Mouse (Mus musculus): Measurements from ENCODE around the gene Styx. TPM values are rescaled to one million over a fixed set of nuclear protein-coding genes. Genes with fewer than 3 reads are reported as not detected.

The Styx gene
- 21.9 and 23.3 TPM in 2 replicates for polyA plus RNA-seq (2012; rRNA removed)
- 74.1 and 88.7 TPM in 2 replicates for polyA plus RNA-seq (2014; fragmentation: Nextera tagmentation; extraction: Ambion mirVana)

- ATAC-seq (ENCODE audit: low FRiP score, low read depth) (peak; percentile 94), DNase-seq (ENCODE audit: low spot score) (peak; percentile 86)
- H3K4me3 ChIP-seq (replicated peaks; ENCODE audit: low read length): peak within 1 kb of the TSS; percentile 80
- TF ChIP-seq POLR2A (IDR thresholded peaks at IDR 0.05; ENCODE audit: borderline replicate concordance, extremely low read depth, insufficient read depth, insufficient read length): 0 out of 2 replicates have a peak, but pooled peaks have one; percentile 74
- H3K27me3 ChIP-seq (ENCODE audit: control insufficient read depth, insufficient read depth, low read length): no peaks in the 10 kb centered on the region
- peaks cover 34% of the 10 kb centered on the region for H3K36me3 ChIP-seq (ENCODE audit: control insufficient read depth, insufficient read depth, low read length)
- H3K4me2 ChIP-seq (replicated peaks; ENCODE audit: low read depth, low read length, severe bottlenecking): peak within 1 kb of the TSS; percentile 60
- H3K9ac ChIP-seq (ENCODE audit: low read depth, low read length, severe bottlenecking): peak within 1 kb of the TSS; percentile 76
- peaks cover 6% of the 10 kb centered on the region for H3K4me1 ChIP-seq (ENCODE audit: control insufficient read depth, insufficient read depth, low read length)
- peak within 1 kb of the TSS; percentile 65 for H3K27ac ChIP-seq (replicated peaks; ENCODE audit: low read depth, low read length)
- WGBS: under 1% methylated on average over 44 of the region's 93 CpGs
- H3K9me3 ChIP-seq (ENCODE audit: control insufficient read depth, low read length): no peaks in the 10 kb centered on the region
Observed at GRCm38 (mm10) chr14:45350931-45351859, at the start of gene Styx. TSS of gene Styx (plus strand) at chr14:45351093.

GRCm38 (mm10) chr14:45303939-45304338 lies 47.0 kb upstream of the Styx start:
- DNase-seq (ENCODE audit: low spot score): no peak
- H3K4me1 ChIP-seq (ENCODE audit: control insufficient read depth, insufficient read depth, low read length): no peaks in the 10 kb centered on the region
- no peak for TF ChIP-seq POLR2A (IDR thresholded peaks at IDR 0.05; ENCODE audit: borderline replicate concordance, extremely low read depth, insufficient read depth, insufficient read length)
- 79% methylated on average over 4 of the region's 4 CpGs for WGBS
- H3K27ac ChIP-seq (replicated peaks; ENCODE audit: low read depth, low read length): no peak overlapping the region
- H3K4me2 ChIP-seq (replicated peaks; ENCODE audit: low read depth, low read length, severe bottlenecking): no peak overlapping the region
- no peak for ATAC-seq (ENCODE audit: low FRiP score, low read depth)
- no peak overlapping the region for H3K9ac ChIP-seq (ENCODE audit: low read depth, low read length, severe bottlenecking)
- no peaks in the 10 kb centered on the region for H3K27me3 ChIP-seq (ENCODE audit: control insufficient read depth, insufficient read depth, low read length)
- H3K9me3 ChIP-seq (ENCODE audit: control insufficient read depth, low read length): no peaks in the 10 kb centered on the region
- no peak overlapping the region for H3K4me3 ChIP-seq (replicated peaks; ENCODE audit: low read length)
- H3K36me3 ChIP-seq (ENCODE audit: control insufficient read depth, insufficient read depth, low read length): peaks cover 21% of the 10 kb centered on the region

- DNase-seq (ENCODE audit: low spot score): no peak
- Histone ChIP-seq H3K36me3 (ENCODE audit: control insufficient read depth, insufficient read depth, low read length) (peaks cover 16% of the 10 kb centered on the region), H3K9ac (ENCODE audit: low read depth, low read length, severe bottlenecking) (no peak overlapping the region), H3K27me3 (ENCODE audit: control insufficient read depth, insufficient read depth, low read length) (no peaks in the 10 kb centered on the region), H3K4me3 (replicated peaks; ENCODE audit: low read length) (no peak overlapping the region), H3K9me3 (ENCODE audit: control insufficient read depth, low read length) (no peaks in the 10 kb centered on the region), H3K27ac (replicated peaks; ENCODE audit: low read depth, low read length) (no peak overlapping the region), H3K4me1 (ENCODE audit: control insufficient read depth, insufficient read depth, low read length) (no peaks in the 10 kb centered on the region), H3K4me2 (replicated peaks; ENCODE audit: low read depth, low read length, severe bottlenecking) (no peak overlapping the region)
- ATAC-seq (ENCODE audit: low FRiP score, low read depth): no peak
- WGBS: 76% methylated on average over 4 of the region's 4 CpGs
- no peak for TF ChIP-seq POLR2A (IDR thresholded peaks at IDR 0.05; ENCODE audit: borderline replicate concordance, extremely low read depth, insufficient read depth, insufficient read length)
Observed at GRCm38 (mm10) chr14:45304389-45304788, 46.5 kb upstream of the Styx start.

GRCm38 (mm10) chr14:45305852-45306251 lies 45.0 kb upstream of the Styx start:
- Histone ChIP-seq H3K4me3 (replicated peaks; ENCODE audit: low read length) (no peak overlapping the region), H3K27ac (replicated peaks; ENCODE audit: low read depth, low read length) (no peak overlapping the region), H3K4me1 (ENCODE audit: control insufficient read depth, insufficient read depth, low read length) (no peaks in the 10 kb centered on the region), H3K9ac (ENCODE audit: low read depth, low read length, severe bottlenecking) (no peak overlapping the region), H3K9me3 (ENCODE audit: control insufficient read depth, low read length) (no peaks in the 10 kb centered on the region), H3K4me2 (replicated peaks; ENCODE audit: low read depth, low read length, severe bottlenecking) (no peak overlapping the region), H3K27me3 (ENCODE audit: control insufficient read depth, insufficient read depth, low read length) (no peaks in the 10 kb centered on the region), H3K36me3 (ENCODE audit: control insufficient read depth, insufficient read depth, low read length) (peaks cover 13% of the 10 kb centered on the region; the same call in 1 of the 2 replicates)
- DNase-seq (ENCODE audit: low spot score) (no peak), ATAC-seq (ENCODE audit: low FRiP score, low read depth) (no peak)
- WGBS: 89% methylated on average over 5 of the region's 5 CpGs
- no peak for TF ChIP-seq POLR2A (IDR thresholded peaks at IDR 0.05; ENCODE audit: borderline replicate concordance, extremely low read depth, insufficient read depth, insufficient read length)

GRCm38 (mm10) chr14:45307630-45308328 lies 43.1 kb upstream of the Styx start:
- H3K36me3 ChIP-seq (ENCODE audit: control insufficient read depth, insufficient read depth, low read length): 0 out of 2 replicates have a peak, but pooled peaks cover 7% of the 10 kb centered on the region
- no peak overlapping the region for H3K9ac ChIP-seq (ENCODE audit: low read depth, low read length, severe bottlenecking)
- WGBS: 88% methylated on average over 8 of the region's 8 CpGs
- TF ChIP-seq POLR2A (IDR thresholded peaks at IDR 0.05; ENCODE audit: borderline replicate concordance, extremely low read depth, insufficient read depth, insufficient read length): no peak
- no peak overlapping the region for H3K27ac ChIP-seq (replicated peaks; ENCODE audit: low read depth, low read length)
- H3K4me2 ChIP-seq (replicated peaks; ENCODE audit: low read depth, low read length, severe bottlenecking): no peak overlapping the region
- DNase-seq (ENCODE audit: low spot score) (no peak), ATAC-seq (ENCODE audit: low FRiP score, low read depth) (no peak)
- H3K9me3 ChIP-seq (ENCODE audit: control insufficient read depth, low read length): no peaks in the 10 kb centered on the region
- H3K27me3 ChIP-seq (ENCODE audit: control insufficient read depth, insufficient read depth, low read length): no peaks in the 10 kb centered on the region
- H3K4me3 ChIP-seq (replicated peaks; ENCODE audit: low read length): no peak overlapping the region
- no peaks in the 10 kb centered on the region for H3K4me1 ChIP-seq (ENCODE audit: control insufficient read depth, insufficient read depth, low read length)
